Mouse (Mus musculus): ENCODE measurements at regions not wholly inside any gene's neighbourhood (a gene's known extent, or its start where the extent isn't known, plus 50 kb on each side); places are given as distances from the start of the nearest gene placed in this dataset.

DNA sequence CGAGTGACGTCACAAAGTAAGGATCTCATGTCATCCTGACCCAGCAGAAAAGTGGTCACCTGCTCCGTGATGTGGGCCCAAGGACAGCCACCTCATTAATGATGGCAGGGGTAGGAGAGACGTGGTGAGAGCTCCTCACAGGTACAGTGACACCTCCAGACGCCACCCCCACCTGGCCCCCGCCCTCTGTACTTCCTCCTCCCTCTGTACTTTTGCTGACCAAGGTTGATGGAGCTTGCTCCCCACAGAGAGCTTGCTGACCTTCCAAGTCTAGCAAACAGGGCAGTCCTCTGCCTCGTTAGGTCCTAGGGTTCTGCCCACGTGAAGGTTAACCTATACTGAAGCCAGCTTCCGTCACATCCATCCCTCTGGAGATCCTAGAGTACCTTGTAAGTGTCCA, 137.4 kb upstream of the 1600014C23Rik start:
- no peak overlapping the region for H3K9ac ChIP-seq (ENCODE audit: low read length)
- WGBS, result 84% methylated on average over 9 of the region's 9 CpGs
- H3K9me3 ChIP-seq (ENCODE audit: control insufficient read depth, low read length), result 0 out of 2 replicates have a peak, but pooled peaks cover 7% of the 10 kb centered on the region
- ATAC-seq (replicated peaks; ENCODE audit: low FRiP score, low TSS enrichment, low read depth) (no peak), DNase-seq (ENCODE audit: low spot score) (no peak)
- H3K4me3 ChIP-seq (ENCODE audit: low read depth, low read length), result no peak overlapping the region
- H3K27me3 ChIP-seq (replicated peaks; ENCODE audit: control insufficient read depth, insufficient read depth, low read length), result peaks cover 21% of the 10 kb centered on the region
- no peak overlapping the region for H3K4me2 ChIP-seq (ENCODE audit: low read length)
- H3K36me3 ChIP-seq (ENCODE audit: control insufficient read depth, insufficient read depth, low read length), result no peaks in the 10 kb centered on the region
- peaks cover 39% of the 10 kb centered on the region for H3K4me1 ChIP-seq (replicated peaks; ENCODE audit: control insufficient read depth, insufficient read depth, low read length)
- H3K27ac ChIP-seq (ENCODE audit: low read depth), result no peak overlapping the region

DNA sequence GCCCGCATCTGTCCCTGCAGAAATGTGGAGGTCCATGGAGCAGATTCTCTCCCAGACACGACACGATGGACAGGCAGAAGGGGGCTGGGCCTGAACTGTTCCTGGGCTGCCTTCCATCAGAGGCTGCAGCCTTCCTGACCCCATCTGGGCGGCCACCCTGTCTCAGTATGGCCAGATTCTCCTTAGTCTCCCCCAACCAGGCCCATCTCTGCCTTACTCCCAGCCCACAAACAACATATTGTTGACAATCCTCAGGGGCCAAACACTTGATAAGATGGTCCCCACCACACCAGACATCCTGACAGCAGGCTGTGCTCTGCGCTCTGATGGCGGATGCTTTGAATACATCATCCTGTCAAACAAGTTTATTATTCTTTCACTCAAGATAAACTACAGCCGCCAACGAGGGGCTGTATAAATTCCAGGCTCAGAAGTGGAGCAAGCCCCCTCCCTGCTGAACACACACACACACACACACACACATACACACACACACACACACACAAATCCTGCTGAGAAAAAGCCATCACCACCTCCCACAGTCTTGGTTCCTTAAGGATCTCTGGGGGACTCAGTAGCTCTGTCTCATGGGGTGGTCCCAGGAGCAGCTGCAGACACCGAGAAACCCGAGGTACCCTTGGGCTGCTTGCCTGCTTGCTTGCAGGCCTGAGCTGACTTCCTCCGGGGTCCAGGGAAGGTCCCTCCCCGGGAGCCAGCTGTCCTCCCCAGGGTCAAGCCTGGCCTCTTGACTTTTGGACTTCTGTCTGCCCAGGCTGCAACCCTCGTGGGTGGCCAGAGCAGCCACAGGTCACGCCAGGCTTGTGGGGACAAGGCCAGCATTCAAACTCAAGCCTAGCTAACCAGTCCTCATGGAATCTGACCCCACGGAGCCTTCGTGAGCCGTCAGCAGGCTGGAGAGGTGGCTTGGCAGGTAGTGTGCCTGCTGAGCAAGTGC, 135.6 kb upstream of the 1600014C23Rik start:
- no peak for DNase-seq (ENCODE audit: low spot score)
- Histone ChIP-seq H3K27me3 (replicated peaks; ENCODE audit: control insufficient read depth, insufficient read depth, low read length) (peaks cover 17% of the 10 kb centered on the region), H3K27ac (ENCODE audit: low read depth) (peak overlapping the region; percentile 38; the same call in 1 of the 2 replicates), H3K4me2 (ENCODE audit: low read length) (no peak overlapping the region), H3K4me1 (replicated peaks; ENCODE audit: control insufficient read depth, insufficient read depth, low read length) (peaks cover 40% of the 10 kb centered on the region), H3K9me3 (ENCODE audit: control insufficient read depth, low read length) (0 out of 2 replicates have a peak, but pooled peaks cover 7% of the 10 kb centered on the region), H3K36me3 (ENCODE audit: control insufficient read depth, insufficient read depth, low read length) (no peaks in the 10 kb centered on the region), H3K9ac (ENCODE audit: low read length) (no peak overlapping the region), H3K4me3 (ENCODE audit: low read depth, low read length) (no peak overlapping the region)
- 30% methylated on average over 17 of the region's 17 CpGs for WGBS
- 0 out of 2 replicates have a peak, but pooled peaks have one; percentile 12 for ATAC-seq (replicated peaks; ENCODE audit: low FRiP score, low TSS enrichment, low read depth)

DNA sequence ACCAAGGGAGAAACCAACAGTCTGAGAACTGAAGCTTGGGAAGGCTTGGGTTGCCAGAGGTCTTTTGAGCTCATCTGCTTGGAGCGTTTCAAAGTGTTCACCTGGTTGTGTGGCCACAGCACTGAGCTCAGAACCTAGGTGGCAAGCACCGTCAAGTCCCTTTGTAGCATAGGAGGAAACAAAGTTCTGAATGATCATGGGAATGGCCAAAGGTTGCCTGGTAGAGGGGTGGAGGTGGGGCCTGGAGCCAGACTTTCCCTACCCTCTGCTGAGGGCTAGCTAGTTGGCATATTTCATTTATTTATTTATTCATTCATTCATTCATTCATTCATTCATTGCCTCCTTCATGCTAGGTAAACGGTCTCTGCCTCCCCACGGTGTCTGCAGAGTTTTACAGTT, 134.9 kb upstream of the 1600014C23Rik start:
- Histone ChIP-seq H3K36me3 (ENCODE audit: control insufficient read depth, insufficient read depth, low read length) (no peaks in the 10 kb centered on the region), H3K9ac (ENCODE audit: low read length) (no peak overlapping the region), H3K9me3 (ENCODE audit: control insufficient read depth, low read length) (0 out of 2 replicates have a peak, but pooled peaks cover 7% of the 10 kb centered on the region), H3K4me2 (ENCODE audit: low read length) (no peak overlapping the region), H3K4me3 (ENCODE audit: low read depth, low read length) (no peak overlapping the region), H3K4me1 (replicated peaks; ENCODE audit: control insufficient read depth, insufficient read depth, low read length) (peaks cover 38% of the 10 kb centered on the region), H3K27me3 (replicated peaks; ENCODE audit: control insufficient read depth, insufficient read depth, low read length) (peaks cover 10% of the 10 kb centered on the region), H3K27ac (ENCODE audit: low read depth) (no peak overlapping the region)
- ATAC-seq (replicated peaks; ENCODE audit: low FRiP score, low TSS enrichment, low read depth) (no peak), DNase-seq (ENCODE audit: low spot score) (no peak)
- WGBS, result 67% methylated on average over 4 of the region's 4 CpGs

DNA sequence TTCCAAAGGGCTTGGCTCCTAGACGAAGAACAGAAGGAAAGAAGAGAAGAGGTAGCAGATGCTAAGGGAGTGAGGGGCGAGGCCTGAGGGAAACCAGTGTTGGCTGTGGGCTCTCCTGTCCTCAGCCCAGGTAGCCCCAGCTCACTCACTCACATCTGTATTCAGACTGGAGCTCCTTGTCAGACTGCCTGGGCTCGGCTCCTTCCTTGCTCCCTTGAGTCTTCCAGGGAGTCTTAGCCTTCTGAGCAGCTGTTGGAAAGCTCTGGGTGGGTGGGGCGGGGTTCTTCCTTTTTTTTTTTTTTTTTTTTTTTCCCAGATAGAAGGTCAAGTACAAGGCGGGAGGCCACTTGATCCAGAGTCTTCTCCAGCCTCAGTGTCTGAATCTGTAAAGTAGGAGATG, 134.1 kb upstream of the 1600014C23Rik start:
- Histone ChIP-seq H3K9me3 (ENCODE audit: control insufficient read depth, low read length) (0 out of 2 replicates have a peak, but pooled peaks cover 7% of the 10 kb centered on the region), H3K4me2 (ENCODE audit: low read length) (no peak overlapping the region), H3K9ac (ENCODE audit: low read length) (no peak overlapping the region), H3K27me3 (replicated peaks; ENCODE audit: control insufficient read depth, insufficient read depth, low read length) (peaks cover 4% of the 10 kb centered on the region; the same call in 1 of the 2 replicates), H3K27ac (ENCODE audit: low read depth) (peak overlapping the region; percentile 25; the same call in 1 of the 2 replicates), H3K4me3 (ENCODE audit: low read depth, low read length) (no peak overlapping the region), H3K4me1 (replicated peaks; ENCODE audit: control insufficient read depth, insufficient read depth, low read length) (peaks cover 38% of the 10 kb centered on the region), H3K36me3 (ENCODE audit: control insufficient read depth, insufficient read depth, low read length) (no peaks in the 10 kb centered on the region)
- ATAC-seq (replicated peaks; ENCODE audit: low FRiP score, low TSS enrichment, low read depth) (no peak), DNase-seq (ENCODE audit: low spot score) (no peak)
- WGBS, result 61% methylated on average over 5 of the region's 5 CpGs

DNA sequence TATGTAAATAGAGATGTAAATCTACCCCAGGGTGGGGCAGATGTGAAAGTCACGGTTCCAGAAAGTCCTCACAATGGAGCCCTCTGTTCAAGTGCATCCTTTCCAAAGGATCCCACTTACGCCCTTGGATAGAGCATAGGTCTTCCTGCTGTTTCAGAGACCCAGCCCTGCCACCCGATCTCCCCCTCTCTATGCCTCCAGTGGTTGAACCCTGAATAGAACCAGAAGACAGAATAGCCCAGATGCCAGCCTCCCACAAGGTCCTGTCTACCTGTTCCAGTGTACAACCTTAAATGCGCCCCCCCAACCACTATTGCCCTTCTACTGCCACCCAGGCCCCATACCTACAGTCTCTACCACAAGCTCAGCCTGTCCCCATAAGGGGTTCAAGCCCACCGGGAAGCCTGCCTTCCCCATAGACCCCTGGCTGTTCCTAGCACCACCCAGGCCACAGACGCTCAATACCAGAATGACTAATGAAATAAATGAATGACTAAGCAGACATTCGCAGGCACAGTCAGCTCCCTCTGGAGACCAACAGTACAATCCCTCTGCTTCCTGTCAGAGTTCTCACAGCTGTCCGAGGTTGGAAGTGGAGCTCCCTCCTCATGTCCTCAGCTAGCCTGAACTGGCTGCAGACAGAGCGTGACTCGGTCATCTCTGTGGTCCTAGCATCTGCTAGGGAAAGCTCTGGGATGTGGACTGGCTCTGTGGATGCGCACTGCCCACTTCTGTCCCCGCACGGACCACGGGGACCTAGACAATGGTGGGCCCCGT, 133.4 kb upstream of the 1600014C23Rik start:
- Histone ChIP-seq H3K4me1 (replicated peaks; ENCODE audit: control insufficient read depth, insufficient read depth, low read length) (peaks cover 38% of the 10 kb centered on the region), H3K36me3 (ENCODE audit: control insufficient read depth, insufficient read depth, low read length) (no peaks in the 10 kb centered on the region), H3K27ac (ENCODE audit: low read depth) (peak overlapping the region; percentile 25; the same call in 1 of the 2 replicates), H3K9ac (ENCODE audit: low read length) (no peak overlapping the region), H3K27me3 (replicated peaks; ENCODE audit: control insufficient read depth, insufficient read depth, low read length) (no peaks in the 10 kb centered on the region), H3K4me2 (ENCODE audit: low read length) (no peak overlapping the region), H3K4me3 (ENCODE audit: low read depth, low read length) (no peak overlapping the region), H3K9me3 (ENCODE audit: control insufficient read depth, low read length) (0 out of 2 replicates have a peak, but pooled peaks cover 7% of the 10 kb centered on the region)
- ATAC-seq (replicated peaks; ENCODE audit: low FRiP score, low TSS enrichment, low read depth) (no peak), DNase-seq (ENCODE audit: low spot score) (no peak)
- 65% methylated on average over 15 of the region's 15 CpGs for WGBS

DNA sequence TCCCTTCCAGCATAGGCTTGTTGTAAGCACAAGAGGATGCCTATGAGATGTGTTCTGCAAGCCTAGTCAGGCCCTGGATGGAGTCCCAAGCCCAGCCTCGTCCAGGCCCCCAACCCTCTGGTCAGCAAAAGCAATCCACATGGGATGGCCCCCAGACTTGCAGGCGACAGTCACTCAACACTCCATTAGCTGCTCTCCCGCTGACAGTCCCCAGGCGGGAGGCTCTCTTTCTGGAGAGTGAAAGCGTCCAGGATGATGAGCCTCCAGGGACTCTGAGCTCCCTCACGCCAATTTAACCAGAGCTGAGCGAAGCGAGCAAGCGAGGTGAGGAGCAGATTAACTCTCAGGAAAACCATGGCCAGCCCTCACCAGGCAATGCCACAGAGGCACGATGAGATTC, 132.7 kb upstream of the 1600014C23Rik start:
- no peak overlapping the region for H3K9ac ChIP-seq (ENCODE audit: low read length)
- no peak overlapping the region for H3K4me2 ChIP-seq (ENCODE audit: low read length)
- WGBS, result 61% methylated on average over 10 of the region's 10 CpGs
- no peak overlapping the region for H3K27ac ChIP-seq (ENCODE audit: low read depth)
- peaks cover 38% of the 10 kb centered on the region for H3K4me1 ChIP-seq (replicated peaks; ENCODE audit: control insufficient read depth, insufficient read depth, low read length)
- 0 out of 2 replicates have a peak, but pooled peaks cover 7% of the 10 kb centered on the region for H3K9me3 ChIP-seq (ENCODE audit: control insufficient read depth, low read length)
- no peak overlapping the region for H3K4me3 ChIP-seq (ENCODE audit: low read depth, low read length)
- H3K27me3 ChIP-seq (replicated peaks; ENCODE audit: control insufficient read depth, insufficient read depth, low read length), result no peaks in the 10 kb centered on the region
- ATAC-seq (replicated peaks; ENCODE audit: low FRiP score, low TSS enrichment, low read depth) (no peak), DNase-seq (ENCODE audit: low spot score) (no peak)
- H3K36me3 ChIP-seq (ENCODE audit: control insufficient read depth, insufficient read depth, low read length), result no peaks in the 10 kb centered on the region

DNA sequence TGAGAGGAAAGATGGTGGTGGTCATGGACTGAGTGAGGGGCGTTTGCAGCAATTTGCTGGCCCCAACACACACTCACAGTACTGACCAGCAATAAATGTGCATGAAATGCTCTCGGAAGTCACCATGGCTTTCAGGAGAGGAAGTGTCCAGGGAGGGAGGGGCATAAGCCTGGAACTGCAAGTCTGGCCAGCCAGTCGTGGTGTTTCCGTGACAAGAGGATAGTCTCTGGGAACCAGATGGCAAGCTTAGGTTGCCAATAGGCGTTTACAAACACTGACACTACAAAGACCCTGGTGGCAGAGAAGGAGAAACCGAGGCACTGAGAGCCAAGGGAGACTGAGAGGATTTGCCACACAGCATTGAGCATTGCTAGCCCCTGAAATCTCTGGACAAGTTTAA, 132.3 kb upstream of the 1600014C23Rik start:
- no peak overlapping the region for H3K27ac ChIP-seq (ENCODE audit: low read depth)
- no peaks in the 10 kb centered on the region for H3K36me3 ChIP-seq (ENCODE audit: control insufficient read depth, insufficient read depth, low read length)
- no peak overlapping the region for H3K4me2 ChIP-seq (ENCODE audit: low read length)
- no peak for ATAC-seq (replicated peaks; ENCODE audit: low FRiP score, low TSS enrichment, low read depth)
- H3K4me1 ChIP-seq (replicated peaks; ENCODE audit: control insufficient read depth, insufficient read depth, low read length), result peaks cover 38% of the 10 kb centered on the region
- 58% methylated on average over 6 of the region's 6 CpGs for WGBS
- no peak overlapping the region for H3K9ac ChIP-seq (ENCODE audit: low read length)
- H3K4me3 ChIP-seq (ENCODE audit: low read depth, low read length), result no peak overlapping the region
- DNase-seq (ENCODE audit: low spot score), result no peak
- H3K27me3 ChIP-seq (replicated peaks; ENCODE audit: control insufficient read depth, insufficient read depth, low read length), result no peaks in the 10 kb centered on the region
- 0 out of 2 replicates have a peak, but pooled peaks cover 7% of the 10 kb centered on the region for H3K9me3 ChIP-seq (ENCODE audit: control insufficient read depth, low read length)

DNA sequence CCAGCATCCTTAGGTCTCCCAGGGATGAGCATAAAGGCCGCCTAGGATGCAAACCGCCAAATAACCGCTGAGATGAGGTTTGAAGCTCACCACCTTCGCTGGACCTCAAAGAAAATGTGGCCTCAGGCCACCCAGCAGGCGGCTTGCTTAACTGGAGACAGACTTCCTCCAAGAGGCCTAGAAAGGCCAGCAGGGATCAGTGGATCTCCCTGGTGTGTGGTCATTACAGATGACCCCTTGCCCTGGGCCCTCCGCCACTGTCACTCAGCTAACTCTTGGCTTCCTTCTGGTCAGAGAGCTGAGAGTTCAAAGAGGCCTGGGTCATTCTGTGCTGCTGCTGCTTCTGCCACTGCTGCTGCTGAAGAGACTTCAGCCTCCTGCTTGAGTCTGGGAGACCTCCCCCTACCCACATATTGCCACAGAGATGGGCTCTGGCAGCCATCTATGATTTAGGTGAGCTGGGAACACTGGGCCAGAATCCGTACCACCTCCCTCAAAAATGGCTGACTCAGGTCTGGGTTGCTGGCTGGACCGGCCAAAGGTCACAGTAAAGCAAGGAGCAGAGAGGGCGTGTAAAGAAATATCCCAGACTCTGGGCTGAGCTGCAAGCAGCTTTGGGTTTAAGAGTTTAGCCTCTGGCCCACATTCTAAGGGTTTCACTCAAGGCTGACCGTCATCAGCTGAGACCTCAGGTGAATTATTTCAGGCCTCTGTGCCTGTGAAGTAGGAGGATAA, 130.0 kb upstream of the 1600014C23Rik start:
- H3K4me1 ChIP-seq (replicated peaks; ENCODE audit: control insufficient read depth, insufficient read depth, low read length), result peaks cover 30% of the 10 kb centered on the region
- H3K36me3 ChIP-seq (ENCODE audit: control insufficient read depth, insufficient read depth, low read length), result no peaks in the 10 kb centered on the region
- no peak overlapping the region for H3K4me3 ChIP-seq (ENCODE audit: low read depth, low read length)
- DNase-seq (ENCODE audit: low spot score), result no peak
- 0 out of 2 replicates have a peak, but pooled peaks cover 3% of the 10 kb centered on the region for H3K9me3 ChIP-seq (ENCODE audit: control insufficient read depth, low read length)
- no peaks in the 10 kb centered on the region for H3K27me3 ChIP-seq (replicated peaks; ENCODE audit: control insufficient read depth, insufficient read depth, low read length)
- H3K27ac ChIP-seq (ENCODE audit: low read depth), result no peak overlapping the region
- no peak overlapping the region for H3K9ac ChIP-seq (ENCODE audit: low read length)
- no peak overlapping the region for H3K4me2 ChIP-seq (ENCODE audit: low read length)
- no peak for ATAC-seq (replicated peaks; ENCODE audit: low FRiP score, low TSS enrichment, low read depth)
- 64% methylated on average over 10 of the region's 10 CpGs for WGBS

Data from intestine, embryonic 14.5 days (tissue).